Mouse (Mus musculus): ENCODE results near the gene Pnma1. TPM values are rescaled to one million over a fixed set of nuclear protein-coding genes. Genes with fewer than 3 reads are reported as not detected.

Pnma1 gene
- polyA plus RNA-seq, 1 experiment from 2014 or later: 0.68 TPM

DNA sequence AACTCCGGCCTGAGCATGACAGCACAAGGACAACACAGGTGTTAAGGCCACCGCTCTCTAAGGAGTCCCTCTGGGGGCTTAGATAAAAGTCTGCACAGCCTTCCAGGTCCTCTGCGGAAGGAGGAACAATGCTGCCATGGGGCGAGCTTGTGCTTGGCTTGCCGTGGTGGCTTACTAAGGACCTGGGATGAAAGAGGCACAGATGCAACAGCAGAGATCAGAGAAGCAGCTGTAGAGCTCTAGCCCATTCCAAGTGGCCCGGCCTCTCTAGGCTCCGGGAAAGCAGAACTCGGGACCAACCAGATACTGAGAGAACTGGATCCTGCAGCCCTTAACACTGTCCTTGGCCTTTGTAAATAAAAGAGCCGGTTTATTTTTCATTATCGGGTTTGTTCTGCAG is 3.6 kb upstream of the Pnma1 start:
- Histone ChIP-seq H3K9ac (ENCODE audit: low read length) (no peak overlapping the region; the same call in 1 of the 2 replicates), H3K9me3 (ENCODE audit: control insufficient read depth, low read length) (no peaks in the 10 kb centered on the region), H3K4me2 (ENCODE audit: low read length) (no peak overlapping the region), H3K27ac (replicated peaks in 1 of 2; ENCODE audit: control insufficient read depth in 1 of 2, insufficient read depth in 1 of 2, low read depth in 2 of 2, low read length in 2 of 2) (peak overlapping the region; percentile 13 to 46; a peak in 2 of 4 replicates), H3K36me3 (ENCODE audit: control insufficient read depth, insufficient read depth, low read length) (peaks cover 62% of the 10 kb centered on the region), H3K27me3 (ENCODE audit: control insufficient read depth, insufficient read depth, low read length) (no peaks in the 10 kb centered on the region), H3K4me1 (ENCODE audit: control insufficient read depth in 2 of 2, insufficient read depth in 2 of 2, low read length in 2 of 2) (peaks cover 23 to 37% of the 10 kb centered on the region in 2 experiments), H3K4me3 (ENCODE audit: control insufficient read depth in 1 of 2, insufficient read depth in 1 of 2, low read depth in 1 of 2, low read length in 2 of 2) (no peak overlapping the region)
- 68% methylated on average over 10 of the region's 10 CpGs for WGBS
- ATAC-seq (ENCODE audit: insufficient number of reproducible peaks, insufficient read depth, low FRiP score, low read depth): no peak

DNA sequence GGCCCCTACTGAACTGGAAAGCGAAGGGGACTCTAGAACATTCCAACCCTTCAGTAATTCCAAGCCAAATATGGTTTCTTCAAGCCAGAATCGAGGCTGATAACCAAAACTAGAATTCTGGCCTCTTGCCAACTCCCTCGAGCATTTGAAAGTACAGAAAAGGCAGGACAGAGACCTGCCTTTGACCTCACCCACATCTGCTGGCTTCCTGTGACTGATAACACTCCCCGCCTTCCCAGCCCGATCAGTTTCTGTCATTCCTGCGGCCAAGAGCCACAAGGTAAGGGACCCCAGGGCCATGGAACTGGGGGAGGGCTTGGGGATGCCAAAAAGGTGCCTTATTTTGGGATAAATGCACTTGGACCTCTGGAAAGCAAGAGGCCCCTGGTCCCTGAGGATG is 2.7 kb upstream of the Pnma1 start:
- WGBS: 3% methylated on average over 6 of the region's 6 CpGs
- Histone ChIP-seq H3K4me3 (ENCODE audit: control insufficient read depth in 1 of 2, insufficient read depth in 1 of 2, low read depth in 1 of 2, low read length in 2 of 2) (no peak overlapping the region), H3K9ac (ENCODE audit: low read length) (no peak overlapping the region), H3K36me3 (ENCODE audit: control insufficient read depth, insufficient read depth, low read length) (peaks cover 55% of the 10 kb centered on the region), H3K27ac (replicated peaks in 1 of 2; ENCODE audit: control insufficient read depth in 1 of 2, insufficient read depth in 1 of 2, low read depth in 2 of 2, low read length in 2 of 2) (peak overlapping the region in 1 of 2 experiments; percentile 46; a peak in 3 of 4 replicates), H3K9me3 (ENCODE audit: control insufficient read depth, low read length) (no peaks in the 10 kb centered on the region), H3K27me3 (ENCODE audit: control insufficient read depth, insufficient read depth, low read length) (no peaks in the 10 kb centered on the region), H3K4me2 (ENCODE audit: low read length) (0 out of 2 replicates have a peak overlapping the region, but pooled peaks have one; percentile 4), H3K4me1 (ENCODE audit: control insufficient read depth in 2 of 2, insufficient read depth in 2 of 2, low read length in 2 of 2) (peaks cover 23 to 37% of the 10 kb centered on the region in 2 experiments)
- no peak for ATAC-seq (ENCODE audit: insufficient number of reproducible peaks, insufficient read depth, low FRiP score, low read depth)

DNA sequence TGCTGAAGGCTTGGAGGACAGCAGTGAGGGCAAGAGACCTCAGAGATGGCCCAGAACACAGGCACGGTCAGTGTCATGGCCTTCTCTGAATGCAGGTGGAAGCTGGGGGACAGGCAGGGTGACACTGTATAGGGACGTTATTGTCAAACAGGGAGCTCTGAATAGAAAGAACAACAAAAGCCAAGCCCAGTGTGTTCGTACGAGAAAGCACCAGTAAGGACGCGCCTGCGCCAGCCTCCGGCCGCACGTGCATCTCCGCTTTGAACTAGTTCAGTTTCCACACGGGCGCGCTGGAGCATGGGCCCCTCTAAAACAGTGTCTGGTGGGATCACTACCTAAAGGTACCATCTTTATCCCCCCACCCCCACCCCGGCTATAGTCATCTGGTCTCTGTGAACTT is 1.7 kb upstream of the Pnma1 start:
- Histone ChIP-seq H3K9ac (ENCODE audit: low read length) (no peak overlapping the region; the same call in 1 of the 2 replicates), H3K4me3 (ENCODE audit: control insufficient read depth in 1 of 2, insufficient read depth in 1 of 2, low read depth in 1 of 2, low read length in 2 of 2) (no peak overlapping the region)
- 91% methylated on average over 15 of the region's 15 CpGs for WGBS

DNA sequence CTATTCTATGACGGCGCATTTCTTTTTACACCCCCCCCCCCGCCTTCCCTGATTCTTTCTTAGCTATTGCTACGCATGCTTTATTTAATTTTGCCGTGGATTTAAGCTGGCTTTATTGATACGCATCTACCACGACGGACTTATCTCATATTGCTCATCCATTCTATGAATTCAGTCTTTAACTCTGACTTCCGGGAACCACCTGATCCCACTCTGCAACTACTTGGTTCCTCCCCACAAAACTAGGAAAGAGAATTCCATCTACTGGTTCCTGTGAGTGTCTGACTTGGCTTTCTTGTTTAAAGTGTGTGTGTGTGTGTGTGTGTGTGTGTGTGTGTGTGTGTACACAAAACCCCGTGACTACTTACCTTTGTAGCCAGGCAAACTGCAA is 328 bp upstream of the Pnma1 start:
- no peaks in the 10 kb centered on the region for H3K27me3 ChIP-seq (ENCODE audit: control insufficient read depth, insufficient read depth, low read length)

More for the DNA sequence above, 1.7 kb upstream of the Pnma1 start:
- ATAC-seq (ENCODE audit: insufficient number of reproducible peaks, insufficient read depth, low FRiP score, low read depth): no peak
- H3K36me3 ChIP-seq (ENCODE audit: control insufficient read depth, insufficient read depth, low read length): peaks cover 45% of the 10 kb centered on the region
- H3K27me3 ChIP-seq (ENCODE audit: control insufficient read depth, insufficient read depth, low read length): no peaks in the 10 kb centered on the region
- H3K4me2 ChIP-seq (ENCODE audit: low read length): no peak overlapping the region
- no peaks in the 10 kb centered on the region for H3K9me3 ChIP-seq (ENCODE audit: control insufficient read depth, low read length)
- H3K27ac ChIP-seq (replicated peaks in 1 of 2; ENCODE audit: control insufficient read depth in 1 of 2, insufficient read depth in 1 of 2, low read depth in 2 of 2, low read length in 2 of 2): no peak overlapping the region
- H3K4me1 ChIP-seq (ENCODE audit: control insufficient read depth in 2 of 2, insufficient read depth in 2 of 2, low read length in 2 of 2): peaks cover 19 to 35% of the 10 kb centered on the region in 2 experiments

DNA sequence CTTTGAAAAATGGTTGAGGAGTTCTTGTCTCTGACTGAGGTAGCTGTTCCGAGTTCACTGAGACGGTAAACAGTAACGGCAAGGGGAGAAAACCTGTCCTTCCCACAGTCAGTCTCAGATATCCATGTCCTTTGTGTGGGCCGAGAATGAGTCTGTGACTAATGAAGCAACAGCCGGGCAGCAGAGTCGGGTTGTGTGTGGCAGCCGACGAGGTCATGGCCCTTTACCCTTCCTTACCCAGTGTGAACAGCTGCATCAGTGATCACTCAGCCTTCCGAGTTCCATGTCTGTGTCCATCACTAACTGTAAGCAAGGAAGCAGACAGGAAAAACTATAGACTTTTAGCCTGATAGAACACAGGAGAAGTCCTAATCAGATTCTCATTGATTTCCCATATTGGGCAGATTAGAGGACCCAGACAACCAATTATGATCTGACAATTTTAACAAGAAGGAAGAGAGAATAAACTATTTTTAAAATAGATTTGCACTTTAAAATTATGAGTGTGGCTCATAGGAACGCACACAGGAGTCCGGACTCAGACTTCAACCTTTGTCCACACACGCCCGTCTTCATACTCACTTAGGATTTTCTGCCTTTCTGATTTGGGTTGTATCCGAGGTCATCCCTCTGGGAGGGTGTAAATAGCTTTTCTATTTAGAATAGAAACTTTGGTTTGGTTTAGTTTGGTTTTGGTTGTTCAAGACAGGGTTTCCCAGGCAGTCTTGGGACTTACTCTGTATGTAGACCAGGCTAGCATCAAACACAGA is 5.8 kb downstream of the Pnma1 start:
- Histone ChIP-seq H3K4me2 (ENCODE audit: low read length) (no peak overlapping the region), H3K27me3 (ENCODE audit: control insufficient read depth, insufficient read depth, low read length) (no peaks in the 10 kb centered on the region), H3K9ac (ENCODE audit: low read length) (no peak overlapping the region), H3K4me3 (ENCODE audit: control insufficient read depth in 1 of 2, insufficient read depth in 1 of 2, low read depth in 1 of 2, low read length in 2 of 2) (no peak overlapping the region), H3K9me3 (ENCODE audit: control insufficient read depth, low read length) (no peaks in the 10 kb centered on the region), H3K27ac (replicated peaks in 1 of 2; ENCODE audit: control insufficient read depth in 1 of 2, insufficient read depth in 1 of 2, low read depth in 2 of 2, low read length in 2 of 2) (no peak overlapping the region), H3K4me1 (ENCODE audit: control insufficient read depth in 2 of 2, insufficient read depth in 2 of 2, low read length in 2 of 2) (no peaks in the 10 kb centered on the region), H3K36me3 (ENCODE audit: control insufficient read depth, insufficient read depth, low read length) (peaks cover 14% of the 10 kb centered on the region; the same call in 1 of the 2 replicates)
- WGBS: 75% methylated on average over 14 of the region's 14 CpGs
- ATAC-seq (ENCODE audit: insufficient number of reproducible peaks, insufficient read depth, low FRiP score, low read depth): no peak

More for the DNA sequence above, 328 bp upstream of the Pnma1 start:
- H3K27ac ChIP-seq (replicated peaks in 1 of 2; ENCODE audit: control insufficient read depth in 1 of 2, insufficient read depth in 1 of 2, low read depth in 2 of 2, low read length in 2 of 2): no peak overlapping the region
- H3K4me1 ChIP-seq (ENCODE audit: control insufficient read depth in 2 of 2, insufficient read depth in 2 of 2, low read length in 2 of 2): peaks cover 17 to 30% of the 10 kb centered on the region in 2 experiments
- peaks cover 39% of the 10 kb centered on the region for H3K36me3 ChIP-seq (ENCODE audit: control insufficient read depth, insufficient read depth, low read length)
- WGBS: 21% methylated on average over 10 of the region's 10 CpGs
- H3K9me3 ChIP-seq (ENCODE audit: control insufficient read depth, low read length): no peaks in the 10 kb centered on the region
- H3K4me2 ChIP-seq (ENCODE audit: low read length): peak overlapping the region; percentile 95
- H3K4me3 ChIP-seq (ENCODE audit: control insufficient read depth in 1 of 2, insufficient read depth in 1 of 2, low read depth in 1 of 2, low read length in 2 of 2): peak overlapping the region; percentile 66 to 80
- H3K9ac ChIP-seq (ENCODE audit: low read length): peak overlapping the region; percentile 75
- no peak for ATAC-seq (ENCODE audit: insufficient number of reproducible peaks, insufficient read depth, low FRiP score, low read depth)

DNA sequence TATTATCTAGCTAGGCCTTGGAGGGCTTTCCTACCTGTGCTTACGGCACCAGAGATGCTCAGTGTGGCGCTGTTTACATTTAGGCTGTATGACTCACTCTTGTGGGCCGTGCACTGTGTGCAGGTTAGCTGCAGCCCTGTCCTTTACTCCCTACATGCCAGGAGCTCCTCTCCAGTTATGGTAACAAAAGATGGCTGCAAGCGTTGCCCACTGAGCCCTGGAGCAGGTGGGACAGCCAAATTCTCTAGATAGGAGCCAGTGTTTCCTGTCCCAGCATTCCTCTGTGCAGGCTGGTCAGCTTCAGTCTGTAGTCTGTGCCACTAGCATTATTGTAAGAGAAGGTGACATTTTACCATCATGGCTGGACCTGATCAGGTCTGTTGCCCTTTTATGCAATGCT is 7.0 kb downstream of the Pnma1 start:
- Histone ChIP-seq H3K9ac (ENCODE audit: low read length) (no peak overlapping the region), H3K27me3 (ENCODE audit: control insufficient read depth, insufficient read depth, low read length) (no peaks in the 10 kb centered on the region), H3K9me3 (ENCODE audit: control insufficient read depth, low read length) (no peaks in the 10 kb centered on the region), H3K36me3 (ENCODE audit: control insufficient read depth, insufficient read depth, low read length) (peaks cover 16% of the 10 kb centered on the region), H3K4me2 (ENCODE audit: low read length) (no peak overlapping the region), H3K4me1 (ENCODE audit: control insufficient read depth in 2 of 2, insufficient read depth in 2 of 2, low read length in 2 of 2) (no peaks in the 10 kb centered on the region), H3K4me3 (ENCODE audit: control insufficient read depth in 1 of 2, insufficient read depth in 1 of 2, low read depth in 1 of 2, low read length in 2 of 2) (no peak overlapping the region), H3K27ac (replicated peaks in 1 of 2; ENCODE audit: control insufficient read depth in 1 of 2, insufficient read depth in 1 of 2, low read depth in 2 of 2, low read length in 2 of 2) (no peak overlapping the region)
- 84% methylated on average over 4 of the region's 4 CpGs for WGBS
- ATAC-seq (ENCODE audit: insufficient number of reproducible peaks, insufficient read depth, low FRiP score, low read depth): no peak

DNA sequence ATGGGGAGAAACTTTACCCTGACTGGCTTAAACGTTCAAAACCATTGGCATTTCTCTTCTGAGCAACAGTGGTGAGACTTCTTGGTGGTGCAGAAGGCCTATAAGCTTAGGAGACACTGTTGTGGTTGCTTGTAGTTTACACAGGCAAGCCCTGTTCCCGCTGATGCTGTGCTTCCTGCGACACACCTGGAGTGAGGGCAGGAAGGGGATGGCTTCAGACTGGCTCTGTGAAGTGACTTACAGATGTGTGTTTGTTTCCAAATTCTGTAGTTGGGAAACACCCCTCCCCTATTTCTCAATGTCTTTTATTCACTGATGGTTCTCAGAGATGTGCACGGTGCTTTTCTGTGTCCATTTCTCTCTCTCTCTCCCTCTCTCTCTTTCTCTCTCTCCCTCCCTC is 8.2 kb downstream of the Pnma1 start:
- no peak for ATAC-seq (ENCODE audit: insufficient number of reproducible peaks, insufficient read depth, low FRiP score, low read depth)
- no peaks in the 10 kb centered on the region for H3K4me1 ChIP-seq (ENCODE audit: control insufficient read depth in 2 of 2, insufficient read depth in 2 of 2, low read length in 2 of 2)
- H3K36me3 ChIP-seq (ENCODE audit: control insufficient read depth, insufficient read depth, low read length): peaks cover 25% of the 10 kb centered on the region
- H3K27ac ChIP-seq (replicated peaks in 1 of 2; ENCODE audit: control insufficient read depth in 1 of 2, insufficient read depth in 1 of 2, low read depth in 2 of 2, low read length in 2 of 2): no peak overlapping the region
- H3K4me2 ChIP-seq (ENCODE audit: low read length): no peak overlapping the region
- 65% methylated on average over 4 of the region's 4 CpGs for WGBS
- H3K4me3 ChIP-seq (ENCODE audit: control insufficient read depth in 1 of 2, insufficient read depth in 1 of 2, low read depth in 1 of 2, low read length in 2 of 2): no peak overlapping the region
- H3K9me3 ChIP-seq (ENCODE audit: control insufficient read depth, low read length): no peaks in the 10 kb centered on the region
- H3K27me3 ChIP-seq (ENCODE audit: control insufficient read depth, insufficient read depth, low read length): no peaks in the 10 kb centered on the region
- no peak overlapping the region for H3K9ac ChIP-seq (ENCODE audit: low read length)
